Mouse (Mus musculus) stomach, postnatal 0 days (tissue): ENCODE data around the gene Srrm3. TPM values are rescaled to one million over a fixed set of nuclear protein-coding genes. Genes with fewer than 3 reads are reported as not detected.

ENCODE experiments used
- ATAC-seq: fragments of 200-750 bp; cut with Nextera tagmentation; 2 replicates; pipeline ENCODE4 v1.8.0; 2017; ENCODE audit not compliant: low FRiP score, low TSS enrichment
- DNase-seq: peaks from one replicate; pipeline ENCODE4 v3.0.0-alpha.2; 2016; ENCODE audit warnings: low spot score
- H3K27ac ChIP-seq: fragments of 300-500 bp; sonication (generic); replicated peaks from 2 replicates; pipeline ENCODE4 v1.5.1; 2014; ENCODE audit warnings: mild to moderate bottlenecking, control low read depth
- H3K27me3 ChIP-seq: fragments of 300-500 bp; sonication (generic); 2 replicates; pipeline ENCODE4 v1.6.1; 2014; ENCODE audit warnings: low read length; ENCODE audit not compliant: control insufficient read depth, insufficient read depth
- H3K36me3 ChIP-seq: fragments of 300-500 bp; sonication (generic); 2 replicates; pipeline ENCODE4 v1.6.1; 2014; ENCODE audit warnings: low read length, mixed read lengths; ENCODE audit not compliant: control insufficient read depth, insufficient read depth
- H3K4me1 ChIP-seq: fragments of 300-500 bp; sonication (generic); replicated peaks from 2 replicates; pipeline ENCODE4 v1.6.1; 2014; ENCODE audit warnings: antibody characterized with exemption; ENCODE audit not compliant: control insufficient read depth, insufficient read depth
- H3K4me2 ChIP-seq: fragments of 300-500 bp; sonication (generic); replicated peaks from 2 replicates; pipeline ENCODE4 v1.6.1; 2014; ENCODE audit warnings: low read depth, mild to moderate bottlenecking, control low read depth, moderate library complexity
- H3K4me3 ChIP-seq: fragments of 300-500 bp; sonication (generic); 2 replicates; pipeline ENCODE4 v1.5.1; 2014; ENCODE audit warnings: low read depth, low read length, control low read depth
- H3K9ac ChIP-seq: fragments of 300-500 bp; sonication (generic); 2 replicates; pipeline ENCODE4 v1.6.1; 2014; ENCODE audit warnings: mild to moderate bottlenecking, low read length, control low read depth, mixed read lengths
- H3K9me3 ChIP-seq: fragments of 300-500 bp; sonication (generic); 2 replicates; pipeline ENCODE4 v1.6.1; 2016; ENCODE audit warnings: low read length; ENCODE audit not compliant: control insufficient read depth
- CTCF ChIP-seq: IDR thresholded peaks from 2 replicates; pipeline ENCODE4 v1.5.1; 2016; ENCODE audit warnings: antibody characterized with exemption, low read depth, mild to moderate bottlenecking, moderate library complexity
- EP300 ChIP-seq: optimal IDR thresholded peaks from 2 replicates; pipeline ENCODE3; 2016; ENCODE audit warnings: antibody characterized with exemption
- WGBS: fragments of 180-500 bp; shearing (Covaris S2); extraction: QIAGEN DNeasy Blood & Tissue Kit; methylation state at CpG from one replicate; pipeline ENCODE4 v1.1.7; 2014; 5-methylcytosine and 5-hydroxymethylcytosine counted together
- polyA plus RNA-seq: library from polyadenylated mRNA; unstranded; fragments of >200 nt; fragmentation: Nextera tagmentation; extraction: Ambion mirVana; gene quantifications from 2 replicates; pipeline ENCODE4 v1.2.1, GENCODE M21; 2015

The Srrm3 gene
- polyA plus RNA-seq, 1 experiment from 2014 or later: 0.67 TPM

GRCm38 (mm10) chr5:135910813-135911212 is 104.1 kb downstream of the Srrm3 start:
- 90% methylated on average over 25 of the region's 25 CpGs for WGBS
- TF ChIP-seq CTCF: no peak
- TF ChIP-seq EP300: no peak
- H3K9ac ChIP-seq: no peak overlapping the region
- H3K4me1 ChIP-seq: no peaks in the 10 kb centered on the region; the same call in 1 of the 2 replicates
- DNase-seq (no peak), ATAC-seq (no peak)
- no peaks in the 10 kb centered on the region for H3K27me3 ChIP-seq
- peaks cover 29% of the 10 kb centered on the region for H3K36me3 ChIP-seq
- H3K27ac ChIP-seq: no peak overlapping the region
- no peak overlapping the region for H3K4me3 ChIP-seq
- no peak overlapping the region for H3K4me2 ChIP-seq
- H3K9me3 ChIP-seq: no peaks in the 10 kb centered on the region

GRCm38 (mm10) chr5:135911633-135912220 is 105.0 kb downstream of the Srrm3 start:
- TF ChIP-seq CTCF (no peak), EP300 (no peak)
- H3K4me3 ChIP-seq: no peak overlapping the region
- no peaks in the 10 kb centered on the region for H3K9me3 ChIP-seq
- ATAC-seq (no peak), DNase-seq (no peak)
- peaks cover 29% of the 10 kb centered on the region for H3K36me3 ChIP-seq
- WGBS: 86% methylated on average over 11 of the region's 11 CpGs
- H3K4me1 ChIP-seq: no peaks in the 10 kb centered on the region; the same call in 1 of the 2 replicates
- no peak overlapping the region for H3K4me2 ChIP-seq
- H3K9ac ChIP-seq: no peak overlapping the region
- H3K27ac ChIP-seq: no peak overlapping the region
- H3K27me3 ChIP-seq: no peaks in the 10 kb centered on the region

- Histone ChIP-seq H3K27me3 (no peaks in the 10 kb centered on the region), H3K36me3 (peaks cover 24% of the 10 kb centered on the region), H3K4me1 (no peaks in the 10 kb centered on the region; the same call in 1 of the 2 replicates), H3K9ac (no peak overlapping the region), H3K27ac (no peak overlapping the region), H3K9me3 (no peaks in the 10 kb centered on the region), H3K4me3 (no peak overlapping the region), H3K4me2 (no peak overlapping the region)
- DNase-seq (no peak), ATAC-seq (no peak)
- 69% methylated on average over 5 of the region's 5 CpGs for WGBS
- TF ChIP-seq CTCF (no peak), EP300 (no peak)
Measured at GRCm38 (mm10) chr5:135913201-135913600, 106.5 kb downstream of the Srrm3 start.

- no peak for DNase-seq
- TF ChIP-seq EP300: no peak
- TF ChIP-seq CTCF: no peak
- no peak; the same call in 1 of the 2 replicates for ATAC-seq
- Histone ChIP-seq H3K9me3 (no peaks in the 10 kb centered on the region), H3K36me3 (peaks cover 21% of the 10 kb centered on the region), H3K4me1 (no peaks in the 10 kb centered on the region; the same call in 1 of the 2 replicates), H3K27ac (no peak overlapping the region), H3K9ac (no peak overlapping the region), H3K4me3 (no peak overlapping the region), H3K4me2 (no peak overlapping the region), H3K27me3 (no peaks in the 10 kb centered on the region)
- WGBS: 73% methylated on average over 6 of the region's 6 CpGs
Measured at GRCm38 (mm10) chr5:135914156-135914555, 107.5 kb downstream of the Srrm3 start.

GRCm38 (mm10) chr5:135916051-135916565 is 109.4 kb downstream of the Srrm3 start:
- ATAC-seq (no peak), DNase-seq (no peak)
- Histone ChIP-seq H3K9ac (no peak overlapping the region), H3K4me1 (no peaks in the 10 kb centered on the region; the same call in 1 of the 2 replicates), H3K9me3 (no peaks in the 10 kb centered on the region), H3K36me3 (peaks cover 10% of the 10 kb centered on the region), H3K4me3 (no peak overlapping the region), H3K27ac (no peak overlapping the region), H3K27me3 (no peaks in the 10 kb centered on the region), H3K4me2 (no peak overlapping the region)
- TF ChIP-seq CTCF: no peak
- no peak for TF ChIP-seq EP300
- WGBS: 59% methylated on average over 6 of the region's 6 CpGs

DNA sequence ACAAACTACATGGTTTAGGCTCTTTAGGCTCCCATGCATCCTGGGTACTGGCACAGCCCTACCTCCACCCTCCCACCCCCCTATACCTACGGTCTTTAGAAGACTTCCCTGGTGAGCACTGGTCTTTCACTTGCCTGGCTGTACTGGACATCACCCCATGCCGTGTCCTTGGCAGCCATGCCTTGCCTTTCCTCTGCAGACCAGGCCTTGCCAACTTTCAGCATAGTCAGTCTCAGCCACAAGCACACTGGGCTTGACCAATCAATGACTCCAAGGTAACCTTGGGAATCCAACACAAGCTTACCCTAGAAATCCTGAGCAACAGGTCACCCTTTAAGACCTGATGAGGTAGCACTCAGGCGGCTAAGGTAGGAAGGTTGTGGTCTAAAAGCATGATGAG is 109.9 kb downstream of the Srrm3 start:
- Histone ChIP-seq H3K4me2 (no peak overlapping the region), H3K27ac (no peak overlapping the region), H3K4me3 (no peak overlapping the region), H3K36me3 (peaks cover 14% of the 10 kb centered on the region), H3K27me3 (no peaks in the 10 kb centered on the region), H3K4me1 (no peaks in the 10 kb centered on the region; the same call in 1 of the 2 replicates), H3K9ac (no peak overlapping the region), H3K9me3 (no peaks in the 10 kb centered on the region)
- WGBS: 87% methylated on average over 3 of the region's 3 CpGs
- no peak for ATAC-seq
- DNase-seq: no peak
- TF ChIP-seq EP300 (no peak), CTCF (no peak)
